Mouse (Mus musculus): ENCODE data around the gene Egfl7. TPM values are rescaled to one million over a fixed set of nuclear protein-coding genes. Genes with fewer than 3 reads are reported as not detected.

Gene Egfl7
- total and polyA plus RNA-seq, 2 experiments from 2014 or later = 63.2 to 83.0 TPM

DNA sequence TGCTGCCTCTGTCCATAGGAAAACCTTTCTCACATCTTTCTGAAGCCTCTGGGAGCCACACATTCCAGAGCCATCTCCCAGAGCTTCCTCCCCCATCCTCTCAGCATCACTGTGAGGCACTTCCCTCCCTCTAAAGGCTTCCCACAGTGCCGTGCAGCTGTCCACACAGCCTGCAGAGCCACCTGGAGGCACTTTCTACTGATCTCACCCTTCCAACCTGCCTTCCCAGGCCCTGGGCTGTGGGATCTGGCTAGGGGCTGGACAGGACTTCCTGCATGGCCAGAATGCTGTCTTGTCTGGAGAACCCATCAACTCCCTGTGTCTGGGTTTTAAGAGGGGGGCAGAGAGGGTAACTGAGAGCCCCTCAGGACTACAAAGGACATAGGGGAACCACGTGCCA lies 32.3 kb upstream of the Egfl7 start:
- WGBS = 31% methylated on average over 2 of the region's 2 CpGs
- Histone ChIP-seq H3K36me3 (ENCODE audit: insufficient read depth, low read length) (no peaks in the 10 kb centered on the region), H3K27me3 (ENCODE audit: insufficient read depth, low read length) (no peaks in the 10 kb centered on the region), H3K9ac (replicated peaks; ENCODE audit: low read length, poor library complexity, severe bottlenecking) (no peak overlapping the region), H3K4me1 (ENCODE audit: insufficient read depth, low read length) (0 out of 2 replicates have a peak, but pooled peaks cover 2% of the 10 kb centered on the region), H3K9me3 (ENCODE audit: low read length) (no peaks in the 10 kb centered on the region), H3K4me3 (ENCODE audit: low read depth, low read length) (no peak overlapping the region), H3K27ac (ENCODE audit: low read depth, low read length) (no peak overlapping the region), H3K4me2 (ENCODE audit: low read depth, low read length, poor library complexity, severe bottlenecking) (no peak overlapping the region)
- TF ChIP-seq CTCF (IDR thresholded peaks at IDR 0.05) = peak; percentile 53
- ATAC-seq (ENCODE audit: low FRiP score) (no peak), DNase-seq (ENCODE audit: low spot score) (peak; percentile 45)

DNA sequence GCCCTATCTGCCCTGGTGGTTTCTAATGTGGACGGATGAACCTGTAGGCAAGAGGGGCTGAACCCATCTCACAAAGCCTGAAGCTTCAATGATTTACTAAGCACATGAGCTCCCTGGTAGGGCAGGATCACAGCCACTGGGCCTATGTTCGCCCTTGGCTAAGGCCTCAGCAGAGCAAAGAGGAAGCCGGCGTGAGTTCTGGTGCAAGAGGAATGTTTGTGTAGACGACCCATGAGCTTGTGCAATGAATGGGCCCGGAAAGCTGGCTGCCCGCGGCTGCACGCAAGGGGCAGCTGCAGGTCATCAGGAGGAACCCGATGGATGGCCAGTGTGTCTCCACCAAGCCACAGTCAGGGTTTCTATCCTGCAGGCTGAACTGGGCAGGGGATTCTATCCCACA lies 30.0 kb upstream of the Egfl7 start:
- ATAC-seq (ENCODE audit: low FRiP score) = no peak
- WGBS = 89% methylated on average over 10 of the region's 10 CpGs

DNA sequence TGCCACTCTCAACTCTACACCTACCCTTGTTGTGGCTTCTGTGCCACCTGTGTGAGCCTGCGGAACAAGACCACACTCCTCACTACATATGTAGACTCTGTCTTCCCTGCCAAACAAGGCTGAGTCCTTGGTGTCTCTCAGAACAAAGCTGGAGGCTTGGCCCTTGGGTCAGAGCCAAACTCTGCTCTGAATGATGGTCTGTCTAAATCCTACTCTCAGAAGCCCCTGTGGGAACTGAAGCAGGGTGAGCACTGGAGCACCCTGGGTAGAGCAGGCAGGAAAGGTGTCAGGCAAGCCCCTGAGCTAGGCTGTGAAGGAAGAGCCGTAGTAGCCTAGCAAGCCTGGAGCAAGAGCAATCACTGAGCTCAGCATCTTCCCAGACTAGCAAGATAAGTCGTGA lies 29.6 kb upstream of the Egfl7 start:
- Histone ChIP-seq H3K27me3 (ENCODE audit: insufficient read depth, low read length) (no peaks in the 10 kb centered on the region), H3K9ac (replicated peaks; ENCODE audit: low read length, poor library complexity, severe bottlenecking) (no peak overlapping the region), H3K9me3 (ENCODE audit: low read length) (no peaks in the 10 kb centered on the region), H3K4me3 (ENCODE audit: low read depth, low read length) (no peak overlapping the region), H3K36me3 (ENCODE audit: insufficient read depth, low read length) (no peaks in the 10 kb centered on the region), H3K4me2 (ENCODE audit: low read depth, low read length, poor library complexity, severe bottlenecking) (no peak overlapping the region), H3K27ac (ENCODE audit: low read depth, low read length) (no peak overlapping the region), H3K4me1 (ENCODE audit: insufficient read depth, low read length) (0 out of 2 replicates have a peak, but pooled peaks cover 2% of the 10 kb centered on the region)
- DNase-seq (ENCODE audit: low spot score) (peak; percentile 38), ATAC-seq (ENCODE audit: low FRiP score) (no peak)
- TF ChIP-seq CTCF (IDR thresholded peaks at IDR 0.05) = no peak
- WGBS = 52% methylated on average over 3 of the region's 3 CpGs

More for the DNA sequence above, 30.0 kb upstream of the Egfl7 start:
- 0 out of 2 replicates have a peak, but pooled peaks cover 2% of the 10 kb centered on the region for H3K4me1 ChIP-seq (ENCODE audit: insufficient read depth, low read length)
- no peak for TF ChIP-seq CTCF (IDR thresholded peaks at IDR 0.05)
- no peak overlapping the region for H3K27ac ChIP-seq (ENCODE audit: low read depth, low read length)
- no peaks in the 10 kb centered on the region for H3K9me3 ChIP-seq (ENCODE audit: low read length)
- no peak overlapping the region for H3K4me2 ChIP-seq (ENCODE audit: low read depth, low read length, poor library complexity, severe bottlenecking)
- no peaks in the 10 kb centered on the region for H3K27me3 ChIP-seq (ENCODE audit: insufficient read depth, low read length)
- no peak for DNase-seq (ENCODE audit: low spot score)
- H3K9ac ChIP-seq (replicated peaks; ENCODE audit: low read length, poor library complexity, severe bottlenecking) = no peak overlapping the region
- H3K4me3 ChIP-seq (ENCODE audit: low read depth, low read length) = no peak overlapping the region
- H3K36me3 ChIP-seq (ENCODE audit: insufficient read depth, low read length) = no peaks in the 10 kb centered on the region

DNA sequence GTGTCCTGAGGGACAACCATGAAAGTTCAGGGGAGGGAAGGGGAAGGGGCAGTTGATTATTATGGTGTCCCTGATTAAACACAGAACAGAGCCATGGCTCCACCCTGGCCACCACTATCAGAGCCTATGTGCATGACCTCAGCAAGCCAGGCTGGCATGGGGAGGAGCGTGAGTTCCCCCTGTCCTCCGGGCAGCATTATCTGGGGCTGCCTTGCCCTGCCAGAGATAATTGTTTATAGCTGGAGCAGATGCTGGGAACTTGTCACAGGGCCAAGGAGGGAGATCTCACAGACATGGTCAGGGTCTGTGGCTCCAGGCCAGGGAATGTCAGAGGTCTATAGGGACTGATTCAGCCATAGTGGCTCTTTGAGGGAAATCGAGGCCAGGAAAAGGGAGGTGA lies 29.0 kb upstream of the Egfl7 start:
- no peaks in the 10 kb centered on the region for H3K9me3 ChIP-seq (ENCODE audit: low read length)
- no peak for ATAC-seq (ENCODE audit: low FRiP score)
- peak; percentile 20 for DNase-seq (ENCODE audit: low spot score)
- 0 out of 2 replicates have a peak, but pooled peaks cover 2% of the 10 kb centered on the region for H3K4me1 ChIP-seq (ENCODE audit: insufficient read depth, low read length)
- no peak overlapping the region for H3K4me2 ChIP-seq (ENCODE audit: low read depth, low read length, poor library complexity, severe bottlenecking)
- WGBS = 77% methylated on average over 3 of the region's 3 CpGs
- no peaks in the 10 kb centered on the region for H3K27me3 ChIP-seq (ENCODE audit: insufficient read depth, low read length)
- TF ChIP-seq CTCF (IDR thresholded peaks at IDR 0.05) = no peak
- H3K36me3 ChIP-seq (ENCODE audit: insufficient read depth, low read length) = no peaks in the 10 kb centered on the region
- no peak overlapping the region for H3K27ac ChIP-seq (ENCODE audit: low read depth, low read length)
- H3K9ac ChIP-seq (replicated peaks; ENCODE audit: low read length, poor library complexity, severe bottlenecking) = no peak overlapping the region
- no peak overlapping the region for H3K4me3 ChIP-seq (ENCODE audit: low read depth, low read length)

DNA sequence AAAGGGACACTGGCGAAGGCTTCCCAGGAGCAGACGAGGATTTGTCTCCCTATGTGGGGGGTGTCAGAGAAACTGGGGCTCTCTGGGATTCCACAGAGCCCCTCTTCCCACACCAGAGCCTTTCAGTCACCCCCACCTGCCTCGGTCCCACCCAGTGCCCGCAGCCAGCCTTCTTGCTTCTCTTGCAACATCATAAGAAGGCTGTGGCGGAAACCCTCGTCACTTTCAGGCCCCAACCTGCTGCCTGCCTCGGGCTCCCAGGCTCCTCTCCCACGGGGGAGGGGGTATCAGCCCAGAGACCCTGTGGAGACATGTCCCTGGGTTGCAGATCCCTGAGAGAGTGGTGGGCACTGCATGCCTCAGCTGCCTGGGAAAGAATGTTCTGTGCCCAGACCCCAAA lies 28.4 kb upstream of the Egfl7 start:
- no peak for DNase-seq (ENCODE audit: low spot score)
- no peak for TF ChIP-seq CTCF (IDR thresholded peaks at IDR 0.05)
- H3K4me3 ChIP-seq (ENCODE audit: low read depth, low read length) = no peak overlapping the region
- no peak overlapping the region for H3K27ac ChIP-seq (ENCODE audit: low read depth, low read length)
- no peaks in the 10 kb centered on the region for H3K36me3 ChIP-seq (ENCODE audit: insufficient read depth, low read length)
- 83% methylated on average over 8 of the region's 8 CpGs for WGBS
- no peaks in the 10 kb centered on the region for H3K27me3 ChIP-seq (ENCODE audit: insufficient read depth, low read length)
- H3K9ac ChIP-seq (replicated peaks; ENCODE audit: low read length, poor library complexity, severe bottlenecking) = no peak overlapping the region
- H3K4me2 ChIP-seq (ENCODE audit: low read depth, low read length, poor library complexity, severe bottlenecking) = no peak overlapping the region
- no peak for ATAC-seq (ENCODE audit: low FRiP score)
- H3K4me1 ChIP-seq (ENCODE audit: insufficient read depth, low read length) = 0 out of 2 replicates have a peak, but pooled peaks cover 2% of the 10 kb centered on the region
- H3K9me3 ChIP-seq (ENCODE audit: low read length) = no peaks in the 10 kb centered on the region

DNA sequence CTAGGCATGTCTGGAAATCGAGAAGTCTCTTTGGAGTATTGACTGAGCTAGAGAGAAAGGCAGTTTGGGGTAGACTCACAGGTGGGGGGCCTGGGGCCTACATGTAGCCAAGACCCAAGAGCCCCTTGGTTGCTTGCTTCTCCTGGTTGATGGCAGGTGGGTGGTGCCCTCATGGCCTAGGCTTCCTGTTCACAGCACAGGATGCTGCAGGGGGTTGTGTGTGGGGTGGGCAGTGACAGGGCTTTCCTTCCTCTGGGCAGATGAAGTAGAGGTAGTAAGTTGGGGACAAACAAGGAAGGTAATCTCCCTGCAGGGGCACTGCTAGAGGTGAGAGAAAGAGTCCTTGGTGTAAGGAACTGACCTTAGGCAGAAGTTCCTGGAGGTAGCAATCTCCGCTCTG lies 27.7 kb upstream of the Egfl7 start:
- no peak for TF ChIP-seq CTCF (IDR thresholded peaks at IDR 0.05)
- Histone ChIP-seq H3K36me3 (ENCODE audit: insufficient read depth, low read length) (no peaks in the 10 kb centered on the region), H3K4me3 (ENCODE audit: low read depth, low read length) (no peak overlapping the region), H3K27me3 (ENCODE audit: insufficient read depth, low read length) (no peaks in the 10 kb centered on the region), H3K27ac (ENCODE audit: low read depth, low read length) (no peak overlapping the region), H3K9ac (replicated peaks; ENCODE audit: low read length, poor library complexity, severe bottlenecking) (no peak overlapping the region), H3K4me2 (ENCODE audit: low read depth, low read length, poor library complexity, severe bottlenecking) (no peak overlapping the region), H3K9me3 (ENCODE audit: low read length) (no peaks in the 10 kb centered on the region), H3K4me1 (ENCODE audit: insufficient read depth, low read length) (0 out of 2 replicates have a peak, but pooled peaks cover 2% of the 10 kb centered on the region)
- WGBS = 83% methylated on average over 2 of the region's 2 CpGs
- no peak for DNase-seq (ENCODE audit: low spot score)
- no peak for ATAC-seq (ENCODE audit: low FRiP score)

Data from midbrain, postnatal 0 days (tissue).